Mouse (Mus musculus) embryo, embryonic 11.5 days (tissue): ENCODE data around the gene Ctsf.
"Not testable (repeated sequence)": the region's sequence is repeated elsewhere in the genome, so short reads cannot be mapped to it uniquely, and the experiment has no call there.

Experiments used
- DNase-seq: peaks from one replicate; pipeline ENCODE4 v3.0.0-alpha.2; 2012; ENCODE audit warnings: low read depth, low spot score

The Ctsf gene

DNA sequence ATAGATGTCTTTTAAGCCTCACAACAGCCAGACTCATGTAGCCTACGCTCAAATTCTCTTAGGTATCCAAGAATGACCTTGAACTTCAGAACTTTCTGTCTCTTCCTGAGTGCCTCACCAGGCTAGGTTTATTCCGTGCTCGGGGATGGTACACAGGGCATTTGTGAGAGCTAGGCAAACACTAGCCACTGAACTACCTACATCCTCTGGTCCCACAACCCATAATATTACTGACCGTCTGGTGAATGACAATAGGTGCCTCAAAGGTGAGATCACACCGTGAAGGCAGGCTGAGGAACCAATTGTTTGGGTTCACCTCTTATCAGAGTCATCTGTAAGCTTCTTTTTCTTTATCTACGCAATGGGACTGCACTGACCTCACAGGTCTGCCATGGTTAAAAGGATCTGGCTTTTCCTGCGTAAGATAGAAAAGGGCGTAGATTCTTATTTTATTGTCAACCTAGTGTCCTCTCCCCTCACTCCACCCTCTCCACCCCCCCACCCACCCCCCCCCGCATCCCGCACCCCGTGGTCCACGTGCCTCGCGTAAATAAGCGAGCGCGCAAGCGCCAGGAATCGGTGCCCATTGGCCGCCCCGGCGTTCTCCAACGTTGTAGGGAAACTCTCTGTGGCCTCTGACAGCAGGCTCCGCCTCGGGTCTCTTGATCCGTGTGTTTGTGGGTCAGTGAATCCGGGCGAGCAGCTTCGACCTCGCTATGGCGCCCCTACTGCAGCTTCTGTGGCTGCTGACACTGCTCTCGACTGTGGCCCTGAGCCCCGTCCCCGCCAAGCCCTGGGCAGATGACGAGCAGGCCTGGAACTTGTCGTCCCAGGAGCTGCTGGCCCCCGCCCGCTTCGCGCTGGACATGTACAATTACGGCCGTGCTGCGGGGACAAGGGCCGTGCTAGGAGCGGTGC, at the start of gene Ctsf:
Gene Ctsf, plus strand, starts transcription at position 579 of the 918 bp plus-strand sequence.
- DNase-seq, result peak; percentile 57

DNA sequence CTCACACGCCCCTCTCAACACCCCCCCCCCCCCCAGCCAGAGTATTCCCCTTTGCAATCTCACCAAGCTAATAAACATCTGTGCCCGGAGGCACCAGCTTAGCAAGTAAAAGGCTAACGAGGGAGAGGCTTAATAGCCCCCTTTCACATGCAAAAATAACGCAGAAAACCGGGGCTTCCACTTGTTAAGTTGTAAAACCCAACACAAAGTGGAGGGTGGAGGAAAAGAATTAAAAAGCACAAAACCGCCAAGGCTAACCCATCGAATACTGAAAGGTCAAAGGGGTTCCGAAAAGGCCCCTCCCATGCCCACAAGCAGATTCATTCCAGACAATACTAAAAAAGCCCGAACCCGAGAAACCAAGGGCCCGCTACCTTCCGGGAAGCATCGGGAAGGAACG, 44.6 kb upstream of the Ctsf start:
- no peak for DNase-seq

DNA sequence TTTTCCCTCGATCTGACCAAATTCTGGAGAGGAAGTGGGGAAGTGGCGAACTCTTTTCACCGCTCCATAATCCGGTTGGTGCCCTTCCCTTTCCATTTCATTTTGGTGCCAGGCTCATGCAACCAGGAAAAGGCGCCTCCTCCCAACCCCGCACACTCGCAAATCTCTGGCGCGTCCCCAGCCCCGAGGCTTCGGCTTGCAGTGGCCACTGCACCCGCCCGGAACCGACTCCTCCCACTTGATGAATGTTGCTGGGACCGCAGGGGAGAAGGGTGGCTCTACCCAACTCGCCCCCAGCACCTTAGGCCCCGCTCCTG, 44.2 kb upstream of the Ctsf start:
- DNase-seq, result no peak

DNA sequence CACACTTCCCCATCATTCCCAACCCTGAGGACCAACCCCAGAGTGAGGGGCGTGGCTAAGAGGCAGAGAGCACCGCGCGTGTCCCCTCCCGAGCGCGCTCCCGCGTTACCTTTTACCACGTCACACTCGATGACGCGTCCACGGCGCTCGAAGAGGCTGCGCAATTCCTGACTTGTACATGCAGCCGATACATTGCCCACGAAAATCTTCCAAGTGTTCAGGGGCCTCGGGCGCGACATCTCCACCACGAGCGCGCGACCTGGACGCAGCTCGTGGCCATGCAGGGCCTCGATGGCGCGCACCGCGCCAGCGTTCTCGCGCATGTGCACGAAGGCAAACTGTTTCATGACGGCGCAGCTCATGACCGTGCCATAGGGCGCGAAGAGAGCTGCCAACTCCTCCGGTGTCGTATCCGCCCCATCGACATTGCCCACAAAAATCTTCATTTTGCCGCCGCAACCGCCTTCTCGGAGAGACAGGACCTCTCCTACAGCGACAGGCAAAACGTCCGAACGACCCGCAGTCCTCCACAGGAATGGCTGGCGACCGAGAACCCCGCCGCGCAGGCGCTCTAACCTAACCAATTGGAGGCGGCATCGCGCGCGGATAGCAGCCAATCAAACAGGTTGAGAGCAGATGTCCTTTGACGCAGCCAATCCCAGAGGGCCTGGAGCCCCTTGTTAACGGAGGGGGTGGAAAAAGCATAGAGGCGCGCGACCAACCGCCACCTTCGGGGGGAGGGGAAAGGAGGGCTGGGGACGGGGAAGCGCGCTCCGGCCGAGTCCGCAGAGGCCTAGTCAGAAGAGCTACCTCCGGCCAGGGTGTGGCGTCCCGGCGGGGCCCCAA, 43.6 kb upstream of the Ctsf start, which contains the start of the genes Gm21992 and Rbm14:
Gene Gm21992, minus strand, starts transcription at position 550 of the 846 bp plus-strand sequence.
Gene Rbm14, minus strand, starts transcription at position 572 of the 846 bp plus-strand sequence.
- peak; percentile 98 for DNase-seq

DNA sequence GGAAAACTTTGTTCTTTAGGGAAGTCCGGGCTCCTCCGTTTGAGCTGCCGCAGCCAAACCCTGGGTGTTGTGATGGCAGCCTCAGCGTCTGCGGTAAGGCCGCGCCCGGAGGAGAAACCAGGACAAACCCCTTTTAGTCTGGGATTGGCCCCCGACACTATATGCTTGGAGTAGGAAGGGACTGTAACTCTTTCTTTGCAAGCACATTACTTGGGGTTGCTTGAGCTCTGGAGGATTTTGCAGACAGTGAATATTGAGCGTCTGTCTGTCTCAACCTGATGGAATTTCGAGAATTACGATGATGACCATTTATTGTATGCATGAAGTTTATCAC, 43.1 kb upstream of the Ctsf start:
- no peak for DNase-seq

DNA sequence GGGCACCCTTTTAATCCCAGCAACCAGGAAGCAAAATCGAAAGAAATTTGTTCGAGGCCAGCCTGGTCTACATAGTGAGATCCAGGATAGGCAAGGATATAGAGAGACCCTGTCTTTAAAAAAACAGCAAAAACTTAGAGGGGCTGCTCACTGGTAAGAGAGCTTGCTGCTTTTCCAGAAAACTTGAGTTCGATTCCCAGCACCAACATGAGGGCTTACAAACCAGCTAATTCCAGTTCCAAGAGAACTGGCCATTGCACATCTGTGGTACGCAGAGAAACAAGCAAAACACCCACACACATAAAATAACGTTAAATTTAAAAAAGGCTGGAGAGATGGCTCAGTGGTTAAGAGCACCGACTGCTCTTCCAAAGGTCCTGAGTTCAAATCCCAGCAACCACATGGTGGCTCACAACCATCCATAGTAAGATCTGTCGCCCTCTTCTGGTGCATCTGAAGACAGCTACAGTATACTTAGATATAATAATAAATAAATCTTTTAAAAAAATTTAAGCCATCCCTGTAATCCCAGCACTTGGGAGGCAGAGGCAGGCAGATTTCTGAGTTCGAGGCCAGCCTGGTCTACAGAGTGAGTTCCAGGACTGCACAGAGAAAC, 42.5 kb upstream of the Ctsf start:
- not testable (repeated sequence) for DNase-seq

DNA sequence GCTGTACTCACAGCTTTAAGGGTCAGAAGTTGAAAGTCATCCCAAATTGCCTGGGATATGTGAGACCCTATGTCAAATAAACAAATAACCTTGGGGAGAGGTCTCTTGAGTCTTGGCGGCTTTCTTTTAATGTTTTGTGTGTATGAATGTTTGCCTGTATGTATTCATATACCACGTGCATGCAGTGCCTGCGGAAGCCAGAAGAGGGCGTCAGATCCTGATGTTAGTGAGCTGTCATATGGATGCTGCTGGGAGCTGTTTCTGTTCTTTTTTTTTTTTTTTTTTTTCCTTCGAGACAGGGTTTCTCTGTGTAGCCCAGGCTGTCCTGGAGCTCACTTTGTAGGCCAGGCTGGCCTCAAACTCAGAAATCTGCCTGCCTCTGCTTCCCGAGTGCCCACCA, 41.9 kb upstream of the Ctsf start:
- no peak for DNase-seq

DNA sequence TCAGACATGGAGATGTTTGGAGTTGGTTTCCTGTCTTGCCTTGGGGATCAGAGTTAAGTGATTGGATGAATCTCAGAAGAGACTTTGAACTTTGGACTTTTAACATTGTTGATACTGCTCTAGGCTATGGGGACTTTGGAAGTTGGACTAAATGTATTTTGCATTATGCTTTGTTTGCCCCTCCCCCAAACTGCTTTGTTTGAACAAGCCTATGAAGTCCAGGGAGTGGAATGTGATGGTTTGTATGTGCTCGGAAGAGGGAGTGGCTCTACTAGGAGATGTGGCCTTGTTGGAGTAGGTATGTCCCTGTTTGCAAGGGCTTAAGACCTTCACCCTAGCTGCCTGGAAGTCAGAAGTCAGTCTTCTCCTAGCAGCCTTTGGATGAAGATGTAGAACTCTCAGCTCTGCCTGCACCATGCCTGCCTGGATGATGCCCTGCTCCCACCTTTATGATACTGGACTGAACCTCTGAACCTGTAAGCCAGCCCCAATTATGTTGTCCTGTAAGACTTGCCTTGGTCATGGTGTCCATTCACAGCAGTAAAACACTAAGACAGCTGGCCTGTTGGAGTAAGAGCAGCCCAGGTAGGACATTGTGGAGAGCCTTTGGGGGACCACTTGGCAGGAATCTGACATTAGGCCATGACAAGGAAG, 37.6 kb upstream of the Ctsf start:
- no peak for DNase-seq

DNA sequence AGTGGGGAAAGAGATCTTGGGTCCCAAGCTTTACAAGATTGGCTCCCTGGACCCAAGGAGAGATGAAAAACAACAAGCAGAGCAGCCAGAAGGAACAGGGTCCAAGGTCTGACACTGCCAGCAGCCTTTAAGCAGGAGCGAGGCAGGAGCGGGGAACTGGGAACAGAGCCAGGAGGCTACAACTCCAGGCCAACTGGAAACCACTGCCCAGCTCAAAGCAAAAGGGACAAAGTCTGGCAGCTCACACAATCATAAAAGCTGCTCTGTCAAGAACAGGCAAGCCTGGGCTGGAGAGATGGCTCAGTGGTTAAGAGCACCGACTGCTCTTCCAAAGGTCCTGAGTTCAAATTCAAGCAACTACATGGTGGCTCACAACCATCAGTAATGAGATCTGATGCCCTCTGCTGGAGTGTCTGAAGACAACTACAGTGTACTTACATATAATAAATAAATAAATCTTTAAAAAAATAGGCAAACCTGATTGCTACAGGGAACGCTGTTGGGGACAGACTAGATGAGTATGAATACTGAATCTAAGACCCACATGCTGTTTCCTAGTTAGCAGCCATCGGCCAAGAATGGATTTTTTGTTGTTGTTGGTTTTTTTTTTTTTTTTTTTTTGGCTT, 34.1 kb upstream of the Ctsf start:
- DNase-seq, result no peak

DNA sequence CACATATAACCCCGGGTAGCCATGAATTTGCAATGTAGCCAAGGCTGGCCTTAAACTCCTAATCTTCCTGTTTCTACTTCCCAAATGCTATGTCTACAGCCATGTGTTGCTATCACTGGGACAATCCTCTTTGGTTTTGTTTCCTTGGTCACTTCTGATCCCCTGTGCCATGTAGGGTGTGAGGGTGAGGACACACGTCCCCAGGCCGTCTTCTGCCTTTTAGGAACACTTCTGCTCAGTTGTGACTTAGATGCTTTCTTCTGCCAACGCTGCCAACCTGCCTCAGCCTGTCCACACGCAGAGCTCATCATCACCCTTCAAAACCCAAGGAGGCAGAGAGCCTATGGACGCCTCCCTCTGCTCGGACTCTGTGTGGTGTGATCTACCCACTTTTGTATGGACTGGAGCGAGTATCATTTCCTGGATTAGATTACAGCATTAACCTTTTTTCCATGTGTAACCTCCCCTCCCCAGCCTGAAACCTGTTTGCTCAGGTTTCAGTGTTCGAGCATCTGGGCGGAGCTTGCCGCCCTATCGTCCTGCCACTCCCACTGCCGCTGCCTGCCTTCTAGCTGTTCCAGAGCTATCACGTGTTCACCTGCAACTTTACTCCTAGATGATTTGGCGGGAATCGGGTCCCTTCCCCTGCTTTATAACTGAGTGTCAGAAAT, 26.4 kb upstream of the Ctsf start:
- DNase-seq, result no peak

DNA sequence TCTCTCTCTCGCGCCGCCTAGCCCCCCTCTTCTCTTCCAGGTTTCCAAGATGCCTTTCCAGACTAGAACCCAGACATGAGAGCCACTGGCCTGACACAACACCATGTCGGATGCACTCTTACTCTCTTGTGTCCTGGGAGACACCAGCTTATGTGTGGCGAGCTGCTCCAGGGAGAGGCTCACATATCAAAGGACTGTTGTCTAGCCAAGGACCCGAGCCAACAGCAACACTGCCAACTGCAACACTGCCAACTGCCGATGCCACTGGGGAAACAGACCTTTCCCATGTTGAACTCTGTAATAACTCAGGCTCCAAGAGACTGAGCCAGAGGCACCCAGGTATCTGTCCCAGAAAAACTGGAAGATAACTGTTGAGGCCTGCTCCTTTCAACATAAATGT, 25.8 kb upstream of the Ctsf start:
- no peak for DNase-seq

DNA sequence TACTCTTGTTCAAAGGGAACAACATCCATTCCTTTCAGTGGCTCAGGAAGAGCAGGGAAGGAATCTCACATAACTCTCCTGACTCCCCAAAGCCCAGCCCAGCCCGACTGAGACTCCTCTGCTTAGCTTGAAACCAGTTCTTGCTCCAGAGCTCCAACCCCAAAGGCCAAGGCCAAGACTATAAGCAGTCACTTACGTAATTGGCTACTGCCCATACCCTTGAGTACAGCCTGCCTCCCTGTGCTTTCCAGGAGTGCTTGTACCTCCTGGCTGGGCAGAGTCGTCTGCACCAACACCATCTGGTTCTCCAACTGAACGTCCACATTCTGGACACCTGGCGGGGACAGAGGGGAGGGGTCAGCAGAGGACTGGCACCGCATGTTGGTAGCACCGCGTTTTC, 21.0 kb upstream of the Ctsf start:
- no peak for DNase-seq

DNA sequence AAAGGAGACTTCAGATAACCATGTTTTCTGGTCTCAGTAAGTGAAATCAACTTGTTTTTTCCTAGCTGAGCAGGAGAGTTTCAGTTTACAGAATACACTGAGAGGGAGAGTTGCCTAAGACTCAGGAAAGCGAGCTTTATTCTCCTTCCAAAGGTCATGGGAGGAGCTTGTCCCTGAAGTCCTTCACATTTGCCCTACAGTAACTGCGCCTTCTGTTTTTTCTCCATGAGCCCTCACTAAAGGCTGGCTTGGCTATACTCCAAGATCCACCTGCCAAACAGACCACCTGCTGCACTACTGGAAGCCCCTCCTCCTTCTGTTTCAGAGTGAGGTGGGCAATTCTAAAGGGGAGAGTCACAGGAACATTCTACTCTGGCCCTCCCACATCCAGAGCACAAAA, 18.8 kb upstream of the Ctsf start:
- DNase-seq, result no peak

DNA sequence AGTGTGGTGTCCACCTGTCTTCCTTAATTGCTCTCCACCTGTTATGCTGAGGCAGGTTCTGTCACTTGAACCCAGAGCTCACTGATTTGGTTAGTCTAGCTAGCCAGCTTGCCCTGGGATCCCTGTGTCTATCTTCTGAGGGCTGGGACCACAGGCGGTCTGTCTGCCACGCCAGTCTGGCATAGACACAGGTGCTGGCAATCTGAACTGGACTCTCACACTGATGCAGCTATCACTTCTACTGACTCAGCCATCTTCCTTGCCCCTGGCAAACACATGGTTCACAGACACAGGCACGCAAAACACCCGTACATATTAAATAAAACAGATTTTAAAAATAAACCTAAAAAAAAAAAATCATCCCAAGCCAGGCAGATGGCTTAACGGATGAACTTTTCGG, 17.9 kb upstream of the Ctsf start:
- no peak for DNase-seq

DNA sequence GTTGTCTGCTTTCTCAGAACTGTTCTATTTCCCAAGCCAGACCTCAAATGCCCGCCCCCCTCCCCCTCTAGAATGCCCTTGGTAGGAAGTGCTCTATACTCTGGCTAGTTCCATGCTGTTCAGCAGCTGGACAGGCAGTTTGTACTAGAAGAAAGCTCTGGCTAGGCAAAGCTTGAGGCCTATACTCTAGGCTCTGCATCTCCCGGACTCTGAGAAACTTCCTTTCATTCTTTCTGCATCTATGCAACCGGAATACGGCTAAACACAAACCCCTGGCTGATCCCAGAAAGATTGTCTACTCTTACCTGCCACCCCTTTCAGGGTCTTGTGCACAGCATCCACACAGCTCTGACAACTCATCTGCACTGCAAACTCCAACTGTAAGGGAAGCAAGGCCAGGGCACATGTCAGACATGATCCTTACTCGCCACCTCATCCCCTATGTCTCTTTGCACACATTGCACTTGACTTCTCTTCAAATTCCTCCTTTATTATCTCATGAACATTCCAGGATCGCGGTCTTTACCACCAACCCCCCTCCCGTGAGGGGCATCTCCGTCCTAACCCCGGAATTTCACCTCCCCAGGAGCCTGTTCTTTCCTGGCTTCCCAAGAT, 16.3 kb upstream of the Ctsf start:
- no peak for DNase-seq

DNA sequence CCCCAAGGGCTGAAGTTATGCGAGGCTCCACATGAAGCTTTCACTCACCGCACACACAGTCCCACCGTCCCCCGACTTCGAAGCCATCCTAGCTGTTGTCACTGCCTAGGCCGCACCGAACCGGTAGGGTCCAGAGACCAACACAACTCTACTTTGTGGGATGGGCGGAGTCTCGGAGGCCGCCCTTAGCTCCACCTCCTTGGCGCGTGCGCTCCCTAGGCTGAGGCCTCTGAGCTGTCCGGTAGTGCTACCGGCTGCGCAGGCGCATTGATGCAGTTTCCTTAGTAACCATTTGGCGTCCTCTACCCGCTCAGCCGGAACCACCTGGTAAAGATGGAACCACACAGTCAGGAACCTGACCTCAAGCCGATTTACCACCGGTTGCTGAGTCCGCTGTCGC, 15.8 kb upstream of the Ctsf start, which contains the start of the genes Ccs and Ccdc87:
Gene Ccs, minus strand, starts transcription at position 184 of the 400 bp plus-strand sequence.
Gene Ccdc87, plus strand, starts transcription at position 218 of the 400 bp plus-strand sequence.
- peak; percentile 89 for DNase-seq

DNA sequence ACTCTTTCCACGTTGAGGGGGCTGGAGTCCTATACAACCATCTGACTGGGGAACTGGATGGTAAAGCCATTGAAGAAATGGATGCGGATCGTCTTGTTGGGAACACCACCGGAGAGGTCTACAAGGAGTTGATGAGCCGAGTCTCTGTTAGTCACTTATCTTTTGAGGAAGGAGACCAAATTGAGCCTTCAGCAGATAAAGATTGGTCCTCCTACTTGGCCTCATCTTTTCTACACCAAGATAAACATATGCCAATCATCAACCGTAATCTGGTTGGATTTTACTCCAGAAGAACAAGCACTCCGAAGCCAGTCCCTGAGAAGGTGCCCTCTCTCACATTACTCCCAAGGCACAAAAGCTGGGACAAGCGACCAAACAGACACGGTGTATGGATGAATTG, 14.1 kb upstream of the Ctsf start:
- DNase-seq, result no peak

DNA sequence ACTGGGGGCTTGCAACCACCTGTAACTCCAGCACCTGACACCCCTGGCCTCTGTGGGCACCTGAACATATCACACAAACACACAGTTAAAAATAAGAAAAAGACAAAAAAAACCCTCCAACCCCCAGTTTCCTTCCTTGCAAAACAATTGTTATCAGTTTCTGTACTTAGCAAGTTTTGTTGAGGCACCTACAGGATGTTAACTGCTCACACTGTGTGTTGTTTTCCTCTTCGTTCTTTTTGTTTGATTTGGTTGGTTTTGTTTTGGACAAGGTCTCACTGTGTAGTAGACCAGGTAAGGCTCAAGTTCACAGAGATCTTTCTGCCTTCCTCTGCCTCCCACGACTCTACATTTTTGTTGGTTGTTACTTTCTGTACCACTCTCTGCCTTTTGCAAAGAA, 12.3 kb upstream of the Ctsf start:
- no peak for DNase-seq

DNA sequence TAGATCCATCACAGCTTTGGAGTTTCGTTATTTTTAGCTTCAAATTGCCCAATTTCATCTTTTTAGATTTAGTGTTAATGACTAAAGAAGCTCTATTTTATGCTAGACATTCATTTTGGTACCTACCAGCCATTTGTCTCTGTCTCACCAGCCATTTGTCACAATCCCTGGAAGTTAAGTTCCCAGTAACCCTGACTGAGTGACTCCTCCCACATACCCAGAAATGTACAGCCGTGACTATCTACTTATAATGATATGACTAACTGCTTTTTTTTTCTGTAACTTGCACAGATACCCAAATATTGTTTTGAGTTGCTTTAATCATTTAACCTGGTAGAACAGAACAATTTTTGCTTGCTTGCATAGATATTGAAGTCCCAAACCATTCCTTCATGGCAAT, 9.1 kb upstream of the Ctsf start:
- DNase-seq, result no peak

DNA sequence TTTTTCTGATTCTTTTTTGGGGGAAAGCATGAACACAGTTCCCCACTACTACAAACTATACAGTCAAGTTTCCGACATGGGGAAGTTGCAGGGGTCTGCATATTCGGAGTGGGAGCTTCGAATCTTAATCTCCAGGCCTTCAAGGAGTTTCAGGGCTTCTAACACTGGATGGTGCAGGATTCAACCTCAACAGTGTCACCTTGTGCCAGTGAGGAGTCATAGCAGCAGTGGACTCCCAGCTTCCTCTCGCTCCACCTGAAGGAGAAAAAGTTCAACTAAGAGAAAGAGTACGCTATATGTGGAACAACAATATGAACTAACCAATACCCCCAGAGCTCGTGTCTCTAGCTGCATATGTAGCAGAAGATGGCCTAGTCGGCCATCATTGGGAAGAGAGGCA, 7.4 kb upstream of the Ctsf start:
- no peak for DNase-seq
